Mouse (Mus musculus) kidney, adult 2 months (tissue): Measurements from ENCODE around the gene Tmem102.

Experiments
- CTCF ChIP-seq: fragments of 200-500 bp; conservative IDR thresholded peaks from 2 replicates; pipeline ENCODE4 v1.5.1; 2011; ENCODE audit warnings: low read depth, mild to moderate bottlenecking, control low read depth, low read length, moderate library complexity, mixed read lengths; ENCODE audit not compliant: insufficient read depth, insufficient read length
- POLR2A ChIP-seq: fragments of 200-500 bp; IDR thresholded peaks from one replicate; pipeline ENCODE4 v1.6.1; 2011; ENCODE audit warnings: low read depth, low read length, control low read depth

- TF ChIP-seq POLR2A (no peak), CTCF (no peak)
These were observed 27.0 kb downstream of the Tmem102 start for GRCm38 (mm10) chr11:69778258-69778982.
